Mouse (Mus musculus) ovary, postnatal 10 days (tissue): ENCODE measurements around the gene Vmn2r82.
"Not testable (repeated sequence)": the region's sequence is repeated elsewhere in the genome, so short reads cannot be mapped to it uniquely, and the experiment has no call there.

Experiments
- DNase-seq: peaks from one replicate; pipeline ENCODE4 v3.0.0; 2022; ENCODE audit warnings: low spot score

Gene Vmn2r82

GRCm38 (mm10) chr10:79356220-79356619 is at the start of gene Vmn2r82:
Vmn2r82 (plus strand) TSS chr10:79356520.
- DNase-seq: not testable (repeated sequence)

GRCm38 (mm10) chr10:79322033-79322736 is 34.1 kb upstream of the Vmn2r82 start:
- DNase-seq: not testable (repeated sequence)

- DNase-seq: no peak
These were observed 33.6 kb upstream of the Vmn2r82 start for GRCm38 (mm10) chr10:79322737-79323086.

- DNase-seq: not testable (repeated sequence)
These were observed 43.8 kb downstream of the Vmn2r82 start for GRCm38 (mm10) chr10:79399946-79400700.

- no peak for DNase-seq
These were observed 60.9 kb downstream of the Vmn2r82 start for GRCm38 (mm10) chr10:79417142-79417771.

- not testable (repeated sequence) for DNase-seq
These were observed 61.5 kb downstream of the Vmn2r82 start for GRCm38 (mm10) chr10:79417772-79418170.

- not testable (repeated sequence) for DNase-seq
These were observed 79.0 kb downstream of the Vmn2r82 start for GRCm38 (mm10) chr10:79435141-79435820.
